Mouse (Mus musculus): ENCODE data around the gene Slc5a1.

Gene Slc5a1

DNA sequence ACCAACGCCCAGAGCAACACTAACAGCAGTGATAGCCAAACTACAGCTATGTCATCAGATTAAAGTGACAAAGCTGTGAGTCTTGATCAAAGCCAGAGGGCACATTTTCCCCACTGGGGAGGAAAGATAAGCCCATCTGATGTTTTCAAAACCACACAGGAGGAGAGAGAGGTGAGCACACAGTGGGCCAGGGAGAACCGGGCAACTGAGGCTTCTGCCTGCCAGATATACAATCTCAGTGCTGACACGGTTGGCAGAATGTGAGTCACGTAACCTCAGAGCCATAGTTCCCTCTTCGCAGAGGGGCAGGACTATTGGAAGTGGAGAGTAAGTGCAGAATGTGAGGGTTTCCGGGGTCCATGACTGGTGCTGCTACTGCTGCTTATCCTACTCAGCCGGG, 89.5 kb downstream of the Slc5a1 start:
- peak; percentile 1 for DNase-seq (ENCODE audit: low read depth)

DNA sequence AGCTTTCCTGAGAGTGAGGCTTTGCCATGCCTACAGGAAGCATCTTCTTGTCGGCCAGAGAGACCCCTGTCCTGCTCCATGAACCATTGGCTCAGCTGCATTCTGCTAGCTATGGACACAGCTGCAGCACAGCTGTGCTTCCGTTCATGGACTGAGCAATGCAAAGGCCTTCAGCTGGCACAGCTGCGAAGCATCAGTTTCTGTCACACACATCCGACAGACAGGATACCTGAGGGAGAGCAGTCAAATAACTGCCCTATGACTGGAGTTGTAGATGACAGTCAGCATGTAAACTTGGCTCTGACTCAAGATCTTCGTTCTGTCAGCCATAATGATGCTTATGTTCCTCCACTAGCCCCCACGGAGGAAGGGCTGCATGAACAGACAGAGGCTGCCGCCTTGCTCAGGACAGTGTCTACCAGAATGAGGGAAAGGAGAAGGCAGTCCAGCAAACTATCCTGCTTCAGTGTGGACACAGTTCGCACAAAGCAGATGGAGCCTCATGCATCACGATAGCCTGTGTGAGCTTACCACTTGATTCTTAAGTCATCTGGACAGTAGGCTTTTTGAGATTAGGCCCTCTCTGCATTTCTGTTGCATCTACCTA, 91.3 kb downstream of the Slc5a1 start:
- peak; percentile 1 for DNase-seq (ENCODE audit: low read depth)

DNA sequence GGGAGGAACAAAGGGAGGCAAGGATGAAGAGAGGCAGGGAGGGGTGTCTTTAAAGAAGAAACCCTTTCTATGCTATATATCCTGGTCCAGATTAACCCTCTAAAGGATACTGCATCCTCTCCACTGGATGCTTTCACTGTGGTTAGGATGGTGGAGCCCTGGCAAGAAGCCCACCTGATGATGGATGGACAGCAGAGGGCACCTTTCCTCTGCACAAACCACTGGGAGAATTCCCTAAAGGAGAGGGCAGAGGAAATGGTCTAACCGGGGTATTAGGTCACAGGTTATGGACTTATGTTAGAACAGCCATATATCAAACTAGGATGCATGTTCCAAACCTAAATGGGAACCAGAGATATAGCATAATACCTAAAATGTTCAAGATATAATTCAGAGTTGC, 96.1 kb downstream of the Slc5a1 start:
- DNase-seq (ENCODE audit: low read depth): peak; percentile 55

DNA sequence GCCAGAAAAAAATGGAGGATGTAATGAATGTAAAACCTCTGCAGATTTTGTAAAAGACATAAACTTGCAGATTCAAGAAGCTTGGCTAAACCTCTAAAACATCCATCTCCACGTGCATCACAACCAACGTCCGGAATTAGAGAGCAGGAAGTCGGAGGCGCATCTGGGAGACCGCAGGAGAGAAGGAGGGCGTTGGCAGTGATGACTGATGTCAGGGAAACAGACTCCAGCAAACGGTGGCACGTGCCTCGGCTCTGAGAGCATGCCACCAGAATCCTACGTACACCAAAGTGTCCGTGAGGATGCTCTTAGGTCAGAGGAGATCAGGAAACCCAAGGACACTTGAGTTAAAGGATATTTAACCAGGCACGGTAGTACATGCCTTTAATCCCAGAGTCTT, 97.7 kb downstream of the Slc5a1 start:
- DNase-seq (ENCODE audit: low read depth): peak; percentile 1

DNA sequence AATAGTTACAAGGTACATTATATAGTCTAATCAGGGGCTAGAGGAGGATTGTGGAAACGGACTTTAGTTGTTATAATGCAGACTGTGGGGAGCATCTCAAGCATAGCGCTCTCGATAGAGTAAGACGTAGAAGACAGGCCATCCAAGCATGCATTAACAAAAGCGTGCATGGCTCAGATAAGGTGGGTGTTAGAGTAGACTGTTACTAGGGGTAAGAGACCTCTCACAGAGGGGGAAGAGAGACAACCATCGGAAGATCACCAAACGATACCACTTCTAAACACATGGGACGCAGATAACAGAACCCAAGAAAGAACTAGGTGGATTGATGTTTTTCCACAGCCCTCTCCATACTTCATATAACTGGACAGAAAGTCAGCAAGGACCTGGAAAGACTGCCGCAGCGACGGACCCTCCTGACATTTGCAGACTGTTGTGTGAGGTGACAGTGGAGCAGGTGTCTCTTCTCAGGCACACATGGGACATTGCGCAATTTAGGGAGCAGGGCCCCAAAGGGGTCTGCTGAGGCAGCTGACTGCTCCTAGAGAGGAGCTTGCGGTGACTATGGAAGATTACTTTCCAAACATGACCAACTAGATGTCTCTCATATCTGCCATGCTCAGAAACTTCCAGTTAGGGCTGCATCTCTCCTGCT, 98.6 kb downstream of the Slc5a1 start:
- peak; percentile 1 for DNase-seq (ENCODE audit: low read depth)

DNA sequence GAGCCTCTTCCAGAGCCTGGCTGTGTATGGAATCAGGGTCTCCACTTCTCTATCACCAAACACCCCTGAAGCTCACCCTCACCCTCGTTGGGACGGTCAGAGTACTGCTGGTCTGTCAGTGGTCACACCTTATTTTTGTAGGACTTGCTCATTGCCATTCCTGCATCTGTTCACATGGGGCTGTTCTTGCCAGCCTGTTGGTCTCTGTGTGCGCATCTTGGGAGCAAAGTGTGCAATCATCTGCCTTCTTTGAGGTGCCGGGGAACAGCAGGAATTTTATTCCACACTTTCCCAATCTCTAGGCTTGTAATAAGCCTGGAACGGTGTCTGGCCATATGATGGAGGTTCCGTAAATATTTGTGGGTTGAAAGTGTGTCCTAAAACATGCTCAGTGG, 99.1 kb downstream of the Slc5a1 start:
- no peak for DNase-seq (ENCODE audit: low read depth)

DNA sequence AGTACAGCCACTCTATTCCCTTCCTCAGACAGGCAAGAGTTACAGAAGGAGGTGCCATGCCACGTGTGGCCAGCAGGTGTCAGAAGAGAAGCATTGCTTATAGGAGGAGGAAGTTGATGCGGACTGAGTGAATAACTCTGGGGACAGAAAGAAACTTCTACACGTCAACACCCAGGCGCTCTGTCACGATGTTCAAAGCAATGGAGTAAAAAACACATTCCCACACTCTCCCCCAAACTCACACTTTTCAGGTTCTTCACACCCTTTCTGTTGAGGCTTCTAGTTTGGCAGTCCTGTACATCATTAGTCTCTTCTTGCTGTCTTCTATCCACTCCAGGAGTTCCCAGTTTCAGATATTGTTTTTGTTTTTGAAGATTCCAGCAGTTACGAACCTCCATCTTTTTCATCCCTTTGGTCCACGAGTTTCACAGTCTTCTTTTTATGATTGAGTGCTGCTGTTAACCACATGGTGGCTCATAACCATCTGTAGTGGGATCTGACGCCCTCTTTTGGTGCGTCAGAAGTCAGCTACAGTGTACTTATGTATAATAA, 99.7 kb downstream of the Slc5a1 start:
- DNase-seq (ENCODE audit: low read depth): peak; percentile 95

DNA sequence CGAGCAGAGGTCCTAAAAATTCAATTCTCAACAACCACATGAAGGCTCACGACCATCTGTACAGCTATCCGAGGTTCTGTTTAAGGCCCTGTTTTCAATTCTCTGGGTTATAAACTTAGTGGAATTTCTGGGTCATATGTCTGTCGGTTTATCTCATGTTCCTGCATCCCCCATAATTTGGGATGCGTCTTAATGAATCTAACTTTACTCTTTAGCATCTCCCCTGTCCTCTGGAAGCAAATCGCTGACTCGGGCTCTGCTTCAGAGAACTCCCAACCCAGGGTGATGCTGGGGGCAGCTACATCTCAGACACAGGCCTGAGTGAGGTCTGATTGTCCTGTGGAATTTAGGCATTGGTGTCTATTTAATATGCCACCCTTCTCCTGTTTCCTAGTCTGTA, 100.3 kb downstream of the Slc5a1 start:
- DNase-seq (ENCODE audit: low read depth): no peak

DNA sequence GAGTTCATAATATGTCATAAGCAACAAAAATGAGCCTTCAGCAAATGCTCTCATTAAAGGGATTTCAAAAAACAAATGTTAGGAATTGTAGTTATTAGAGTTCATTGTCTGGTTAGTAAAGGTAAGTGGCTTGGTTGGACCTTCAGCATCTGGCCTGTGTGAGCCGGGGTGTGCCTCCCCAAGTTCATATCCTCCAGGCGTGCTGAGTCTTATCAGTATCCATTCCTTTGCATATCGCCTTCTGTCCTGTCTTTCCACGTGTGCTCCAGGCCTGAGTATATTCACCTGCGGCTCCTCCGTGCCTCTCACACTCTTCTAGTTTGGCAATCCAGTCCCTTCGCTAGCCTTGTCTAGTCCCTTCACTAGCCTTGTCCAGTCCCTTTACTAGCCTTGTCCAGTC, 102.3 kb downstream of the Slc5a1 start:
- DNase-seq (ENCODE audit: low read depth): no peak

DNA sequence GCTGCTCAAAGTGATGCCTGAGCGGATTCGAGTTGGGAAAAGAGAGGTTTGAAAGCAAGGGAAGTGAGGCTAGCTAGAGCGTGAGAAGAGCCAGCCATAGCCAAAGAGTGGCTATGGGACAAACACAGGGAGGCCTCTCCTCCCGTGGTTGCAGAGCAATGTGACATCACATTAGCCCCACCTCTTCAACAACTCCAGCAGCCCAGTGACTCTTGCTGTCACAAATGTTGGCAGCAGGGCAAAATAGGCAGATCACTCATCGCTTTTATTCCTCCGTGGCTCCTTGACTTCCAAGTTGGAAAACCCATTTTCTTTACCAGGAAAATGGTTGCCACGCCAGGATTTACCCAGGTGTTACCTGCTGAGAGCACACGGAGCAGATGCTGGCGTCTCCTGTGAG, 103.1 kb downstream of the Slc5a1 start:
- no peak for DNase-seq (ENCODE audit: low read depth)

DNA sequence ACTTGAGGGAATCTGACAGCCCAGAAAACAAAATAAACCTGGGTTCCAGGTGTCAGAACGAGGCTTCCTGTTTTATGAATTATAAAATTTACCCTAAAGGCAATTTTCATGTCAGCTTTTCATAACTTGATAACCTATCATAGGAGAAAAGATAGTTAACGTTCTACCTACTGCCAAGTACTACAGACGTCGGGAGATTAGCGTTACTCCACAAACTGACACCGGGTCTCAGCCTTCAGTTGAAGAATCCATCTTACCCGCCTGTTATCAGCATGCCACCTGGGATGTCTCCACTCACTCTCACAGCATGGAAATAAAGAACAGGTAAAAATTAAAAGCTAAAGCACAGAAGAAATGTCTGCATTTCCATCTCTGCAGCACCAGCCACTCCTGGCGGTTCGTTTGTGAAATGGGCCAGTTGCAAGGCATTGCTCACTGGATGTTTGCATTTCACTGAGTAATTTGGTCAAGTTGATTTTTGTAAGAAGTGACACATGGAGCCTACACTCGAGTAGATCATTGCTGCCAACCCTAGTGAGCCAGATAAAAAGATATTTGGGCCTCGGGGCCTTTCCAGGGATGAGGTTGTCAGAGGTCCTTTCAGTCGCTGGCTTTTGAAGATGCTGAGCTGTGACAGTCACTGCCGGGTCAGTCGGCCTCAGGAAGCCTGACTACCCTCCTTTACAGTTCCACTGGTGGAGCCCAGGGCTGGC, 104.7 kb downstream of the Slc5a1 start:
- DNase-seq (ENCODE audit: low read depth): peak; percentile 65

DNA sequence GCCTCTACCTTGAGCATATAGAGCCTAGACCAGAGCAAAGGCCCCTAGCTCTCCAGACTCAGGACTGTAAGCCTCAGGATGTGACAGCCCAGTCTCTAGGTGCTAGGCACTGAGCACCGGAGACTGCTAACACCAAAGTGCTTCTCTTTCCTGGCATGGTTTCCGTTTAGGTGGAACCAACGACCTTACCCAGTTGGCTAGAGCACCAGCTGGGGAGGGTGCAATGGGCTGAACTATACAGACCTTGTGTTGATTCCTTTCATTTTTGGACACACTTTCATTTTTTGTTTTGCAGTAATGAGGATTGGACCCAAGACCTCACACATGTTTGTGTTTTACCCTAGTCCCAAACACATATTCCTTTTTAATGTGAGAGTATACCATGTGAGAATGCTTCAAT, 106.5 kb downstream of the Slc5a1 start:
- no peak for DNase-seq (ENCODE audit: low read depth)

DNA sequence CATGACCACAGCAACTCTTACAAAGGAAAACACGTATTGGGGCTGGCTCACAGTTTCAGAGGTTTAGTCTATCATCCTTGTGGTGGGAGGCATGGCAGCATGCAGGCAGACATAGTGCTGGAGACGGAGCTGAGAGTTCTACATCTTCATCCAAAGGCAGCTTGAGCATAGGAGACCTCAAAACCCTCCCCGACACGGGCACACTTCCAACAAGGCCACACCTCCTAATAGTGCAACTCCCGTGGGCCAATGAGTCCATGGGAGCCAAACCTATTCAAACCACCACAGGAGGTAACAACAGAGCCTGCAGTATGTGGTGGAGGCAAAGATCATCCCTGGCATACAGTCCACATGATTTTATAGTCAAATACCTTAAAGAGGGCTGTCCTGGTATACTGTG, 107.2 kb downstream of the Slc5a1 start:
- peak; percentile 58 for DNase-seq (ENCODE audit: low read depth)
